Mouse (Mus musculus): ENCODE measurements around the gene Eif4a1. TPM values are rescaled to one million over a fixed set of nuclear protein-coding genes. Genes with fewer than 3 reads are reported as not detected.
A peak's percentile ranks its signal among the peaks of the same experiment; 100 is the strongest.

Eif4a1 gene
- polyA plus RNA-seq, 1 experiment, result 316 TPM

- Histone ChIP-seq H3K4me1 (ENCODE audit: control insufficient read depth, insufficient read depth, low read length) (0 out of 2 replicates have a peak, but pooled peaks cover 3% of the 10 kb centered on the region), H3K4me3 (replicated peaks; ENCODE audit: insufficient read depth, low read depth, low read length) (peak overlapping the region; percentile 85), H3K27me3 (ENCODE audit: control insufficient read depth, insufficient read depth, low read length) (no peaks in the 10 kb centered on the region), H3K27ac (ENCODE audit: insufficient read depth, low read length) (no peak overlapping the region)
- TF ChIP-seq POLR2A (IDR thresholded peaks at IDR 0.05; ENCODE audit: borderline replicate concordance, insufficient read depth, low read length) (no peak), CTCF (IDR thresholded peaks at IDR 0.05; ENCODE audit: borderline replicate concordance, insufficient read depth, low read depth, low read length) (no peak)
- DNase-seq, result no peak
- 34% methylated on average over 3 of the region's 3 CpGs for WGBS
Observed at GRCm38 (mm10) chr11:69661221-69661881, 10.9 kb downstream of the Eif4a1 start.

DNA sequence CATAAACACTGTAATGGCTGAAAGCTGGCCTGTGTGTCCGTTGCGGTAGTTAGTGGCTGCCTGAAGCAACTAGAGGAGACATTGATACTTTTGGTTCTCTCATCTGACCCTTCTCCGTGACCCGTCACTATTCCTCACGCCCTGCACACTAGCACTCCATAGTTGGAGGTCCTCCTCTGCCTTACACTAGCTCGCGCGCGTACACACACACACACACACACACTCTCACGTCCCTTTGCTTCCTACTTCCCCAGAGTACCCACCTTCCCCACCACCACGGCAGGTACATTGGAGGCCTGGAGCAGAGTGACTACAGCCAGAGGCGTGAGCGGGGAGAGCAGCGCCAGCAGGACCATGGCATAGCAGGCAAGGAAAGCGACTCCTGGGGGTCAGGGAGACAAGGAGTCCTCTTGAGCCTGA, 14.8 kb downstream of the Eif4a1 start:
- Histone ChIP-seq H3K4me1 (ENCODE audit: control insufficient read depth, insufficient read depth, low read length) (0 out of 2 replicates have a peak, but pooled peaks cover 5% of the 10 kb centered on the region), H3K27ac (ENCODE audit: insufficient read depth, low read length) (no peak overlapping the region), H3K4me3 (replicated peaks; ENCODE audit: insufficient read depth, low read depth, low read length) (no peak overlapping the region), H3K27me3 (ENCODE audit: control insufficient read depth, insufficient read depth, low read length) (no peaks in the 10 kb centered on the region)
- TF ChIP-seq CTCF (IDR thresholded peaks at IDR 0.05; ENCODE audit: borderline replicate concordance, insufficient read depth, low read depth, low read length), result no peak
- no peak for TF ChIP-seq POLR2A (IDR thresholded peaks at IDR 0.05; ENCODE audit: borderline replicate concordance, insufficient read depth, low read length)
- 79% methylated on average over 15 of the region's 15 CpGs for WGBS
- DNase-seq, result no peak

- WGBS, result 76% methylated on average over 10 of the region's 10 CpGs
- no peak overlapping the region for H3K27ac ChIP-seq (ENCODE audit: insufficient read depth, low read length)
- TF ChIP-seq CTCF (IDR thresholded peaks at IDR 0.05; ENCODE audit: borderline replicate concordance, insufficient read depth, low read depth, low read length), result peak; percentile 74
- no peak for TF ChIP-seq POLR2A (IDR thresholded peaks at IDR 0.05; ENCODE audit: borderline replicate concordance, insufficient read depth, low read length)
- H3K27me3 ChIP-seq (ENCODE audit: control insufficient read depth, insufficient read depth, low read length), result no peaks in the 10 kb centered on the region
- no peak overlapping the region for H3K4me3 ChIP-seq (replicated peaks; ENCODE audit: insufficient read depth, low read depth, low read length)
- H3K4me1 ChIP-seq (ENCODE audit: control insufficient read depth, insufficient read depth, low read length), result 0 out of 2 replicates have a peak, but pooled peaks cover 5% of the 10 kb centered on the region
- DNase-seq, result peak; percentile 41 to 62
Observed at GRCm38 (mm10) chr11:69656617-69657461, 15.4 kb downstream of the Eif4a1 start.

DNA sequence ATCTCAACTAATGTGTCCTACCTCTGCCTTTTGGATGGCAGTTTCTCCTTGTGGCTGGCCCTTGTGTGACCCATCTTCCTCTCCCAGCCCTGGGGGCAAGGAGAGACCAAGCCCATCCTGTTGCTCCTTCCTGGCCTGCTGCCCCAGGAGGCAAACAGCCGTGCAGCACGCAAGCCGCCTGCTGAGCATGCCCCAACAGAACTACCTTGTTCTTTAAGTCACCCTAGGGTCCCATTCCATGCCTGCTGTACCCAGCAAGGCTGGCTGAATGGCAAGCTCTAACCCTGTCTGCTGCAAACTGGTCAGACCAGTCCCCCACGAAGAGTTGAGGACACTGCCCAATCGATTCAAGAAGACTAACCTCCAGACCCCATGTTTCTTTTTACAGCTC, 16.2 kb downstream of the Eif4a1 start:
- H3K27me3 ChIP-seq (ENCODE audit: control insufficient read depth, insufficient read depth, low read length), result no peaks in the 10 kb centered on the region
- no peak for DNase-seq
- no peak overlapping the region for H3K4me3 ChIP-seq (replicated peaks; ENCODE audit: insufficient read depth, low read depth, low read length)
- TF ChIP-seq CTCF (IDR thresholded peaks at IDR 0.05; ENCODE audit: borderline replicate concordance, insufficient read depth, low read depth, low read length) (no peak), POLR2A (IDR thresholded peaks at IDR 0.05; ENCODE audit: borderline replicate concordance, insufficient read depth, low read length) (no peak)
- H3K4me1 ChIP-seq (ENCODE audit: control insufficient read depth, insufficient read depth, low read length), result 0 out of 2 replicates have a peak, but pooled peaks cover 5% of the 10 kb centered on the region
- no peak overlapping the region for H3K27ac ChIP-seq (ENCODE audit: insufficient read depth, low read length)
- 67% methylated on average over 5 of the region's 5 CpGs for WGBS

DNA sequence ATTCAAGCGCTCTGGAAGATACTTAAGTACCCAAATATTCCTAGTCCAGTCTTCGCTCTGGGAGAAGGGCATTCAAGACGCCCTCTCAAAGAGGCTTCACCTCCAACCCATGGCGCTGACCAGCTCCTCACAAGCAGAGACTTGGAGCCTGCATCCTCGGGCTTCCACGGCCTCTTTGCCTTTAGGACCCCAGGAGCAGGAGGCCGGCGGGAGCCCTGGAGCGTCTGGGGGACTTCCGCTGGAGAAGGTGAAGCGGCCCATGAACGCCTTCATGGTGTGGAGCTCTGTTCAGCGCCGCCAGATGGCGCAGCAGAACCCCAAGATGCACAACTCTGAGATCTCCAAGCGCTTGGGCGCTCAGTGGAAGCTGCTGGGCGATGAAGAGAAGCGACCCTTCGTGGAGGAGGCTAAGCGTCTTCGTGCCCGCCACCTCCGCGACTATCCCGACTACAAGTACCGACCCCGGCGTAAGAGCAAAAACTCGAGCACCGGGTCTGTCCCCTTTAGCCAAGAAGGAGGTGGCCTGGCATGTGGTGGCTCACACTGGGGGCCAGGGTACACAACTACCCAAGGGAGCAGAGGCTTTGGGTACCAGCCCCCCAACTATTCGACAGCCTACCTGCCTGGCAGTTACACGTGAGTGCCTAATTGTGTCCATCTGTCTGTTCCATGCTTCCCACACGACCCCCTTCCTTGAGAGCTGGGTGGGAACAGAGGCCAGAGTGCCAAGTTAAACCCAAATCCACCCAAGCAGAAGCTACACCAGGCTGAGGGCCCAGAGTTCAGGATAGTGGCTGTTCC, 16.8 kb downstream of the Eif4a1 start, which contains the start of gene Sox15:
Gene Sox15, plus strand, starts transcription at position 51 of the 801 bp plus-strand sequence.
- Histone ChIP-seq H3K4me3 (replicated peaks; ENCODE audit: insufficient read depth, low read depth, low read length) (peak within 1 kb of the TSS; percentile 16), H3K4me1 (ENCODE audit: control insufficient read depth, insufficient read depth, low read length) (0 out of 2 replicates have a peak, but pooled peaks cover 5% of the 10 kb centered on the region), H3K27me3 (ENCODE audit: control insufficient read depth, insufficient read depth, low read length) (no peaks in the 10 kb centered on the region), H3K27ac (ENCODE audit: insufficient read depth, low read length) (no peak within 1 kb of the TSS)
- peak; percentile 69 to 79 for DNase-seq
- WGBS, result 16% methylated on average over 34 of the region's 34 CpGs
- TF ChIP-seq POLR2A (IDR thresholded peaks at IDR 0.05; ENCODE audit: borderline replicate concordance, insufficient read depth, low read length), result no peak
- peak; percentile 81 for TF ChIP-seq CTCF (IDR thresholded peaks at IDR 0.05; ENCODE audit: borderline replicate concordance, insufficient read depth, low read depth, low read length)

DNA sequence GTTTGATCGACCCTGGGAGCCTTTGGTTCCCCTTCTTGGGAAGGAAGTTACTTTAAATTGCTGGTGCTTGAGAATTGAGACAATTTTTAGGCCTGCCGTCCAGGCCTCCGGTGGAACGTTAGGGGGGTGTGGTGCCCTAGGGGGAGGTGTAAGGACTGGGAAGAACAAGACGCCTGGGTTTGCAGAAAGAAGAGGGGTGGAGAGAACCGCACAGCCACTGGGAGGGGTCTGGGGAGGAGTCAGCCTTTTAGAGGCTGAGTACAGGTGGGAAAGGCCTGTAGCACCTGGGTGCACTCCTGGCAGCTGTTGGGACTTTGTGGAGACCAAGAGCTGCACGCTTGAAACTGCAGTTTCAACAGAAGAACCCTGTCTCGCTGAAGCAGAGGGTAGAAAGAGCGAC, 17.5 kb downstream of the Eif4a1 start:
- TF ChIP-seq POLR2A (IDR thresholded peaks at IDR 0.05; ENCODE audit: borderline replicate concordance, insufficient read depth, low read length) (no peak), CTCF (IDR thresholded peaks at IDR 0.05; ENCODE audit: borderline replicate concordance, insufficient read depth, low read depth, low read length) (no peak)
- 0 out of 2 replicates have a peak, but pooled peaks cover 5% of the 10 kb centered on the region for H3K4me1 ChIP-seq (ENCODE audit: control insufficient read depth, insufficient read depth, low read length)
- H3K27me3 ChIP-seq (ENCODE audit: control insufficient read depth, insufficient read depth, low read length), result no peaks in the 10 kb centered on the region
- no peak overlapping the region for H3K4me3 ChIP-seq (replicated peaks; ENCODE audit: insufficient read depth, low read depth, low read length)
- 55% methylated on average over 9 of the region's 9 CpGs for WGBS
- no peak for DNase-seq
- no peak overlapping the region for H3K27ac ChIP-seq (ENCODE audit: insufficient read depth, low read length)

DNA sequence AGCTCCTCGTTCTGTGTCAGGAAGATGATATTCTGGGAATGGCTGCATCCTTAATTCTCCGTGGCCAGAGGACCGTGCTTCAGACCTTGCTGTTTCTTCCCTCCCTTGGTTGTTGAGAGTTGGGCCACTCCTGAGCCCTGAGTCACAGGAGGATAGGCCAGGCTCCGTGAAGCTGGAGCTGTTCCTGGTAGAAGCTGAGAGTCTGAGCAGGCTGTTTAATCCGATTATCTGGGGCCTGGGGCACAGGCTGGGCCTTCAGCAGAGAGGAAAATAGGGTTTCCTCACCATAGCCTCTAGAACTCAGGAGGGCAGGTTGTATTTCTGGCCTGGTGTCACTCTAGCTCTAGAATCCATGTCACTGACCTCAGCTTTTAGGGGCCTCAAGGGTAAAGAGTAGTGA, 18.8 kb downstream of the Eif4a1 start:
- DNase-seq, result no peak
- 60% methylated on average over 5 of the region's 5 CpGs for WGBS

More for the DNA sequence above, 18.8 kb downstream of the Eif4a1 start:
- Histone ChIP-seq H3K4me1 (ENCODE audit: control insufficient read depth, insufficient read depth, low read length) (0 out of 2 replicates have a peak, but pooled peaks cover 5% of the 10 kb centered on the region), H3K27ac (ENCODE audit: insufficient read depth, low read length) (no peak overlapping the region), H3K4me3 (replicated peaks; ENCODE audit: insufficient read depth, low read depth, low read length) (no peak overlapping the region), H3K27me3 (ENCODE audit: control insufficient read depth, insufficient read depth, low read length) (no peaks in the 10 kb centered on the region)
- no peak for TF ChIP-seq CTCF (IDR thresholded peaks at IDR 0.05; ENCODE audit: borderline replicate concordance, insufficient read depth, low read depth, low read length)
- no peak for TF ChIP-seq POLR2A (IDR thresholded peaks at IDR 0.05; ENCODE audit: borderline replicate concordance, insufficient read depth, low read length)
